Mouse (Mus musculus) MEL (cell line): ENCODE measurements around the gene Sc5d.

Source experiments
- CTCF ChIP-seq, 3 experiments: IDR thresholded peaks in 2 of 3; conservative IDR thresholded peaks in 1 of 3; 2 replicates each; pipeline ENCODE4 v1.5.1; 2011 to 2012; ENCODE audit warnings: low read length in 3 of 3, low read depth in 2 of 3, mild to moderate bottlenecking in 2 of 3, improper control_type of control experiment in 1 of 3, inconsistent platforms in 1 of 3, mixed read lengths in 1 of 3, moderate library complexity in 1 of 3; ENCODE audit not compliant: control insufficient read depth in 1 of 3, insufficient read depth in 1 of 3, poor library complexity in 1 of 3, severe bottlenecking in 1 of 3
- EP300 ChIP-seq, 2 experiments: IDR thresholded peaks; 2 replicates each; pipeline ENCODE4 v1.6.1; 2011; ENCODE audit warnings: improper control_type of control experiment in 2 of 2, low read length in 2 of 2, low read depth in 1 of 2, mild to moderate bottlenecking in 1 of 2
- KAT2A ChIP-seq: conservative IDR thresholded peaks from 2 replicates; pipeline ENCODE4 v1.6.1; 2012; ENCODE audit warnings: low read depth, low read length, improper control_type of control experiment, inconsistent platforms
- POLR2A ChIP-seq, 2 experiments: IDR thresholded peaks; 2 replicates each; pipeline ENCODE4 v1.6.1; 2011 to 2012; ENCODE audit warnings: low read length in 2 of 2, mild to moderate bottlenecking in 2 of 2, control low read depth in 1 of 2, improper control_type of control experiment in 1 of 2, low read depth in 1 of 2, moderate library complexity in 1 of 2; ENCODE audit not compliant: control insufficient read depth in 1 of 2, insufficient read depth in 1 of 2, poor library complexity in 1 of 2
- POLR2AphosphoS5 ChIP-seq: IDR thresholded peaks from 2 replicates; pipeline ENCODE4 v1.6.1; 2012; ENCODE audit warnings: low read depth, borderline replicate concordance, mild to moderate bottlenecking, inconsistent platforms, low read length, moderate library complexity, mixed read lengths
- USF2 ChIP-seq, 2 experiments: IDR thresholded peaks; 2 replicates each; pipeline ENCODE4 v1.6.1; 2011 to 2012; ENCODE audit warnings: improper control_type of control experiment in 2 of 2, low read length in 2 of 2, borderline replicate concordance in 1 of 2, inconsistent platforms in 1 of 2, low read depth in 1 of 2, mild to moderate bottlenecking in 1 of 2; ENCODE audit not compliant: insufficient read depth in 1 of 2
- ZC3H11A ChIP-seq: IDR thresholded peaks from 2 replicates; pipeline ENCODE4 v1.6.1; 2012; ENCODE audit warnings: low read depth, mild to moderate bottlenecking, inconsistent platforms, low read length, improper control_type of control experiment

DNA sequence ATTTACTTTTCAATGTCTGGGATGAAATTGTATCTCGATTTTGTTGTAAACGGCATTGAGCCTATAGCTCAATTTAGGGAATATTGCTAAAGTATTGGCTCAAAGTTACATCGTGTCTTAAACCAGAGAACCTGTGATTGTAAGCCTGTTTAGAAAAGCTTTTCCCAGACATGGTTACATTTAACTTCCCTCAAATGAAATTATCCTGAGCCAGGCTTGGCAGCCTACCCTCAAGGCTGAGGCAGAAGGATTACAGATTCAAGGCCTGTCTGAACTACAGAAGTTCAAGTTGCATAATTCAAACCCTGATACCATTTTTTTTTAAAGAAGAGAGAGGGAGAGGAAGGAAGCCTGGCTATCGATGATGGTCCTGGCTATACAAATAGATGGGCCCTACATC lies 39.8 kb upstream of the Sc5d start:
- TF ChIP-seq EP300 (IDR thresholded peaks at IDR 0.05; ENCODE audit: low read depth in 1 of 2, low read length in 2 of 2) (no peak), CTCF (IDR thresholded peaks at IDR 0.05 in 2 of 3, conservative IDR thresholded peaks at IDR 0.05 in 1 of 3; ENCODE audit: control insufficient read depth in 1 of 3, insufficient read depth in 1 of 3, low read depth in 2 of 3, low read length in 3 of 3, poor library complexity in 1 of 3, severe bottlenecking in 1 of 3) (no peak), POLR2A (IDR thresholded peaks at IDR 0.05; ENCODE audit: control insufficient read depth in 1 of 2, insufficient read depth in 1 of 2, low read depth in 1 of 2, low read length in 2 of 2, poor library complexity in 1 of 2) (no peak), ZC3H11A (no peak), POLR2AphosphoS5 (no peak), KAT2A (no peak), USF2 (IDR thresholded peaks at IDR 0.05; ENCODE audit: borderline replicate concordance in 1 of 2, insufficient read depth in 1 of 2, low read depth in 1 of 2, low read length in 2 of 2) (no peak)
